Mouse (Mus musculus): ENCODE results near the gene Tmem200b.

GRCm38 (mm10) chr4:131897109-131897508, 24.5 kb upstream of the Tmem200b start:
- TF ChIP-seq BHLHE40 (IDR thresholded peaks at IDR 0.05; ENCODE audit: borderline replicate concordance, low read depth, low read length): no peak
- TF ChIP-seq EP300 (IDR thresholded peaks at IDR 0.05; ENCODE audit: low read depth in 1 of 2, low read length in 2 of 2): no peak
- no peak for TF ChIP-seq RAD21 (IDR thresholded peaks at IDR 0.05; ENCODE audit: low read depth, low read length)
- TF ChIP-seq CTCF (IDR thresholded peaks at IDR 0.05 in 2 of 3, conservative IDR thresholded peaks at IDR 0.05 in 1 of 3; ENCODE audit: control insufficient read depth in 1 of 3, insufficient read depth in 1 of 3, low read depth in 2 of 3, low read length in 3 of 3, poor library complexity in 1 of 3, severe bottlenecking in 1 of 3): no peak
- TF ChIP-seq UBTF (IDR thresholded peaks at IDR 0.05; ENCODE audit: borderline replicate concordance, insufficient read depth, low read depth, low read length): no peak
- TF ChIP-seq USF1 (IDR thresholded peaks at IDR 0.05; ENCODE audit: low read depth, low read length): no peak
- no peak for TF ChIP-seq MAFK (IDR thresholded peaks at IDR 0.05; ENCODE audit: borderline replicate concordance, low read depth, low read length)

Measured in MEL (cell line).